Mouse (Mus musculus): ENCODE results near the gene Calhm3. TPM values are rescaled to one million over a fixed set of nuclear protein-coding genes. Genes with fewer than 3 reads are reported as not detected.

Gene Calhm3
- total RNA-seq (2021) = not detected
- long read RNA-seq, experiment 1 = 0 reads
- long read RNA-seq, experiment 2 = 0 reads

GRCm38 (mm10) chr19:47157664-47158063 lies at the start of gene Calhm3:
Calhm3 (minus strand) TSS chr19:47157764.
- intact Hi-C loops (cut with DNase I) = no loop called here
- DNase-seq = no peak

GRCm38 (mm10) chr19:47206126-47206525 lies 48.6 kb upstream of the Calhm3 start:
- no peak for DNase-seq
- intact Hi-C loops (cut with DNase I) = no loop called here

- intact Hi-C loops (cut with DNase I) = no loop called here
- DNase-seq = no peak
Observed at GRCm38 (mm10) chr19:47204653-47205052, 47.1 kb upstream of the Calhm3 start.

- no peak for DNase-seq
- intact Hi-C loops (cut with DNase I) = no loop called here
Observed at GRCm38 (mm10) chr19:47203042-47203441, 45.5 kb upstream of the Calhm3 start.

GRCm38 (mm10) chr19:47202429-47202828 lies 44.9 kb upstream of the Calhm3 start:
- DNase-seq = no peak
- intact Hi-C loops (cut with DNase I) = no loop called here

GRCm38 (mm10) chr19:47201972-47202371 lies 44.4 kb upstream of the Calhm3 start:
- intact Hi-C loops (cut with DNase I) = no loop called here
- DNase-seq = no peak

GRCm38 (mm10) chr19:47198671-47199350 lies 41.2 kb upstream of the Calhm3 start:
- intact Hi-C loops (cut with DNase I) = no loop called here
- no peak for DNase-seq

GRCm38 (mm10) chr19:47192158-47192557 lies 34.6 kb upstream of the Calhm3 start:
- intact Hi-C loops (cut with DNase I) = no loop called here
- no peak for DNase-seq

GRCm38 (mm10) chr19:47188515-47189128 lies 31.1 kb upstream of the Calhm3 start:
- DNase-seq = no peak
- intact Hi-C loops (cut with DNase I) = no loop called here

- intact Hi-C loops (cut with DNase I) = no loop called here
- no peak for DNase-seq
Observed at GRCm38 (mm10) chr19:47186514-47187275, 29.1 kb upstream of the Calhm3 start.

- no peak for DNase-seq
- intact Hi-C loops (cut with DNase I) = no loop called here
Observed at GRCm38 (mm10) chr19:47184736-47185135, 27.2 kb upstream of the Calhm3 start.

GRCm38 (mm10) chr19:47184221-47184620 lies 26.7 kb upstream of the Calhm3 start:
- intact Hi-C loops (cut with DNase I) = no loop called here
- DNase-seq = no peak

GRCm38 (mm10) chr19:47180011-47180410 lies 22.4 kb upstream of the Calhm3 start:
- intact Hi-C loops (cut with DNase I) = no loop called here
- DNase-seq = no peak

GRCm38 (mm10) chr19:47179272-47179809 lies 21.8 kb upstream of the Calhm3 start:
- no peak for DNase-seq
- intact Hi-C loops (cut with DNase I) = loop anchor here (5.0 kb wide), 1 partner anchor 78 kb away; no protein-coding TSS in a partner anchor

GRCm38 (mm10) chr19:47178431-47179271 lies 21.1 kb upstream of the Calhm3 start, which contains the start of gene Neurl1a:
Neurl1a (plus strand) TSS chr19:47178820.
- DNase-seq = peak; percentile 39 to 60
- intact Hi-C loops (cut with DNase I) = loop anchor here (5.0 kb wide), 1 partner anchor 79 kb away; no protein-coding TSS in a partner anchor

GRCm38 (mm10) chr19:47178001-47178400 lies 20.4 kb upstream of the Calhm3 start:
- DNase-seq = peak; percentile 12
- intact Hi-C loops (cut with DNase I) = loop anchor here (5.0 kb wide), 1 partner anchor 79 kb away; no protein-coding TSS in a partner anchor

GRCm38 (mm10) chr19:47176916-47177505 lies 19.4 kb upstream of the Calhm3 start:
- intact Hi-C loops (cut with DNase I) = loop anchor here (2.0 to 5.0 kb wide), 2 partner anchors 80 to 162 kb away; no protein-coding TSS in a partner anchor

GRCm38 (mm10) chr19:47175472-47175871 lies 17.9 kb upstream of the Calhm3 start:
- intact Hi-C loops (cut with DNase I) = loop anchor here (5.0 kb wide), 1 partner anchor 82 kb away; no protein-coding TSS in a partner anchor
- no peak for DNase-seq

More at GRCm38 (mm10) chr19:47176916-47177505, 19.4 kb upstream of the Calhm3 start:
- no peak for DNase-seq

- peak in 1 of 2 experiments; percentile 35 for DNase-seq
- intact Hi-C loops (cut with DNase I) = no loop called here
Observed at GRCm38 (mm10) chr19:47174515-47174914, 17.0 kb upstream of the Calhm3 start.
